Mouse (Mus musculus): ENCODE measurements around the gene Gm4792.

DNA sequence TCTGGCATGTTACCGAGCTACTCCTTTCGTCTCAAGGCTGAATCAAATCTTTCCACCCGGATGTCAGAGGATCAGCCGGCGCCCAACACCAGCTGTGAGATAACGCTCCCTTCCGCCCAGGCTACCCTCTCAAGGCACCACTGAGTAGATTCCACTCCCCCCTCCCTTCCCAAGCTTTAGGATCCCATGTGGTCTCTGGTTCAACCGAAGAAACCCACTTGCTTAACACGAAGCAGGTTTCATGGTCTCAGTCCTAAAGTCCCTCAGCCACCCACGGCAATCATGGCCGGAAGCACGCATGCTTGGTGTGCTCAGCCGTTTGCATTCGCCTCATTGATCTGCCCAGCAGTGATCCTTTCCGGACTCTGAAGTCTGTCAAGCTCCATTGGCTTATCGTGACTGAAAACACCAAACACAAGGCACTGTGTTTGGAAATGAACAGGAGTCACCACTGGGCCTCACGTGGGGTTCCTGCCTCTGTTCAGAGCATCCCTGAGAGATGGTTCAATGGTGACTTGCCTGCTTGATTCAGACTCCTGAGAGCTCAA lies 45.2 kb downstream of the Gm4792 start:
- no peak for TF ChIP-seq POLR2A (IDR thresholded peaks at IDR 0.05; ENCODE audit: borderline replicate concordance, control insufficient read depth, low read depth, low read length)
- TF ChIP-seq CTCF (IDR thresholded peaks at IDR 0.05; ENCODE audit: control insufficient read depth, insufficient read depth, low read length), result no peak
